Mouse (Mus musculus) lung, postnatal 0 days (tissue): ENCODE measurements around the gene Gm10096. TPM values are rescaled to one million over a fixed set of nuclear protein-coding genes. Genes with fewer than 3 reads are reported as not detected.
"Not testable (repeated sequence)": the region's sequence is repeated elsewhere in the genome, so short reads cannot be mapped to it uniquely, and the experiment has no call there.

Source experiments
- ATAC-seq: fragments of 200-750 bp; cut with Nextera tagmentation; 2 replicates; pipeline ENCODE4 v1.8.0; 2017; ENCODE audit warnings: moderate library complexity
- DNase-seq: peaks from one replicate; pipeline ENCODE4 v3.0.0-alpha.2; 2016; ENCODE audit warnings: low spot score
- H3K27ac ChIP-seq: fragments of 300-500 bp; sonication (generic); 2 replicates; pipeline ENCODE4 v1.5.1; 2014; ENCODE audit warnings: antibody characterized with exemption, mild to moderate bottlenecking, low read length, mixed read lengths
- H3K27me3 ChIP-seq: fragments of 300-500 bp; sonication (generic); replicated peaks from 2 replicates; pipeline ENCODE4 v1.6.1; 2014; ENCODE audit warnings: low read length, mixed read lengths; ENCODE audit not compliant: insufficient read depth
- H3K36me3 ChIP-seq: fragments of 300-500 bp; sonication (generic); 2 replicates; pipeline ENCODE4 v1.6.1; 2014; ENCODE audit warnings: low read length, mixed read lengths; ENCODE audit not compliant: insufficient read depth
- H3K4me1 ChIP-seq: fragments of 300-500 bp; sonication (generic); 2 replicates; pipeline ENCODE4 v1.6.1; 2014; ENCODE audit warnings: antibody characterized with exemption, low read depth, low read length, mixed read lengths; ENCODE audit not compliant: insufficient read depth
- H3K4me2 ChIP-seq: fragments of 300-500 bp; sonication (generic); replicated peaks from 2 replicates; pipeline ENCODE4 v1.6.1; 2014; ENCODE audit warnings: low read depth, mild to moderate bottlenecking, low read length, moderate library complexity, mixed read lengths
- H3K4me3 ChIP-seq: fragments of 300-500 bp; sonication (generic); 2 replicates; pipeline ENCODE4 v1.5.1; 2014; ENCODE audit warnings: low read depth, low read length
- H3K9ac ChIP-seq: fragments of 300-500 bp; sonication (generic); replicated peaks from 2 replicates; pipeline ENCODE4 v1.6.1; 2014; ENCODE audit warnings: low read depth, mild to moderate bottlenecking
- H3K9me3 ChIP-seq: fragments of 300-500 bp; sonication (generic); 2 replicates; pipeline ENCODE4 v1.6.1; 2016; ENCODE audit warnings: low read length, mixed read lengths
- WGBS: fragments of 180-500 bp; shearing (Covaris S2); extraction: QIAGEN DNeasy Blood & Tissue Kit; methylation state at CpG from one replicate; pipeline ENCODE4 v1.1.7; 2014; 5-methylcytosine and 5-hydroxymethylcytosine counted together
- polyA plus RNA-seq: library from polyadenylated mRNA; unstranded; fragments of >200 nt; fragmentation: Nextera tagmentation; extraction: Ambion mirVana; gene quantifications from 2 replicates; pipeline ENCODE4 v1.2.1, GENCODE M21; 2015

The Gm10096 gene
- not detected in 2 replicates for polyA plus RNA-seq

- H3K4me1 ChIP-seq, H3K9me3 ChIP-seq, H3K4me2 ChIP-seq, DNase-seq, ATAC-seq, H3K27ac ChIP-seq, H3K36me3 ChIP-seq, H3K4me3 ChIP-seq, H3K27me3 ChIP-seq, H3K9ac ChIP-seq: not testable (repeated sequence)
- no CpG with 5 or more reads among the region's 5 CpGs for WGBS
Observed at GRCm38 (mm10) chrX:28954602-28955001, at the start of gene Gm10096. Gm10096 (minus strand) TSS chrX:28954702.
